Mouse (Mus musculus) limb, embryonic 14.5 days (tissue): ENCODE results near the gene Pdia4. TPM values are rescaled to one million over a fixed set of nuclear protein-coding genes. Genes with fewer than 3 reads are reported as not detected.
"Not testable (repeated sequence)": the region's sequence is repeated elsewhere in the genome, so short reads cannot be mapped to it uniquely, and the experiment has no call there.

Experiments
- ATAC-seq: fragments of 200-750 bp; cut with Nextera tagmentation; 2 replicates; pipeline ENCODE4 v1.8.0; 2017; ENCODE audit warnings: low read depth, moderate number of reproducible peaks, moderate TSS enrichment; ENCODE audit not compliant: low FRiP score
- DNase-seq: peaks from one replicate; pipeline ENCODE4 v3.0.0-alpha.2; 2015; ENCODE audit warnings: low spot score
- H3K27ac ChIP-seq: fragments of 300-500 bp; sonication (generic); replicated peaks from 2 replicates; pipeline ENCODE4 v1.5.1; 2014; ENCODE audit warnings: low read depth, mild to moderate bottlenecking, low read length, moderate library complexity, mixed read lengths
- H3K27me3 ChIP-seq: fragments of 300-500 bp; sonication (generic); 2 replicates; pipeline ENCODE4 v1.6.1; 2014; ENCODE audit warnings: low read length, mixed read lengths; ENCODE audit not compliant: control insufficient read depth, insufficient read depth
- H3K36me3 ChIP-seq: fragments of 300-500 bp; sonication (generic); 2 replicates; pipeline ENCODE4 v1.6.1; 2014; ENCODE audit warnings: mild to moderate bottlenecking, low read length, moderate library complexity, mixed read lengths; ENCODE audit not compliant: control insufficient read depth, insufficient read depth
- H3K4me1 ChIP-seq: fragments of 300-500 bp; sonication (generic); 2 replicates; pipeline ENCODE4 v1.6.1; 2014; ENCODE audit warnings: antibody characterized with exemption, low read length, mixed read lengths; ENCODE audit not compliant: control insufficient read depth, insufficient read depth
- H3K4me2 ChIP-seq: fragments of 300-500 bp; sonication (generic); replicated peaks from 2 replicates; pipeline ENCODE4 v1.6.1; 2014; ENCODE audit warnings: low read depth, mild to moderate bottlenecking, low read length, moderate library complexity; ENCODE audit not compliant: severe bottlenecking
- H3K4me3 ChIP-seq: fragments of 300-500 bp; sonication (generic); replicated peaks from 2 replicates; pipeline ENCODE4 v1.5.1; 2014; ENCODE audit warnings: low read length
- H3K9ac ChIP-seq: fragments of 300-500 bp; sonication (generic); 2 replicates; pipeline ENCODE4 v1.6.1; 2014; ENCODE audit warnings: mild to moderate bottlenecking, low read depth, low read length, moderate library complexity; ENCODE audit not compliant: severe bottlenecking
- H3K9me3 ChIP-seq: fragments of 300-500 bp; sonication (generic); 2 replicates; pipeline ENCODE4 v1.6.1; 2016; ENCODE audit warnings: low read length; ENCODE audit not compliant: control insufficient read depth
- POLR2A ChIP-seq: fragments of 200-500 bp; IDR thresholded peaks from 2 replicates; pipeline ENCODE4 v1.8.0; 2012; ENCODE audit warnings: inconsistent platforms, mild to moderate bottlenecking, moderate library complexity, borderline replicate concordance; ENCODE audit not compliant: insufficient read depth, insufficient read length; ENCODE audit errors: extremely low read depth
- WGBS: fragments of 180-500 bp; shearing (Covaris S2); extraction: QIAGEN DNeasy Blood & Tissue Kit; methylation state at CpG from one replicate; pipeline ENCODE4 v1.1.7; 2014; 5-methylcytosine and 5-hydroxymethylcytosine counted together
- polyA plus RNA-seq, 2 experiments: library from polyadenylated mRNA; depleted of rRNA in 1 of 2; stranded (reverse) in 1 of 2; unstranded in 1 of 2; fragments of >200 nt; fragmentation: Nextera tagmentation in 1 of 2; extraction: Ambion mirVana in 1 of 2; gene quantifications; 2 replicates each; pipeline versions ENCODE4 v1.2.1 to v1.2.3; 2012 to 2014

Gene Pdia4
- 111 and 139 TPM in 2 replicates for polyA plus RNA-seq (2012; rRNA removed)
- 243 and 256 TPM in 2 replicates for polyA plus RNA-seq (2014; fragmentation: Nextera tagmentation; extraction: Ambion mirVana)

GRCm38 (mm10) chr6:47813257-47813878, at the start of gene Pdia4:
Gene Pdia4 (minus strand): TSS chr6:47813430.
- ATAC-seq (peak; percentile 99), DNase-seq (peak; percentile 99)
- H3K9ac ChIP-seq, result peak within 1 kb of the TSS; percentile 93
- H3K9me3 ChIP-seq, result no peaks in the 10 kb centered on the region
- peak within 1 kb of the TSS; percentile 81 for H3K4me2 ChIP-seq
- H3K27ac ChIP-seq, result peak within 1 kb of the TSS; percentile 95
- H3K4me1 ChIP-seq, result peaks cover 29% of the 10 kb centered on the region
- H3K4me3 ChIP-seq, result peak within 1 kb of the TSS; percentile 86
- H3K36me3 ChIP-seq, result peaks cover 5% of the 10 kb centered on the region; the same call in 1 of the 2 replicates
- 0% methylated on average over 40 of the region's 44 CpGs for WGBS
- no peaks in the 10 kb centered on the region for H3K27me3 ChIP-seq
- TF ChIP-seq POLR2A, result peak; percentile 88; the same call in 1 of the 2 replicates

GRCm38 (mm10) chr6:47857729-47858128, 44.5 kb upstream of the Pdia4 start:
- not testable (repeated sequence) for ATAC-seq, H3K9me3 ChIP-seq

GRCm38 (mm10) chr6:47857241-47857640, 44.0 kb upstream of the Pdia4 start:
- Histone ChIP-seq H3K9me3 (no peaks in the 10 kb centered on the region), H3K4me1 (no peaks in the 10 kb centered on the region), H3K4me2 (no peak overlapping the region), H3K36me3 (peaks cover 31% of the 10 kb centered on the region), H3K27ac (no peak overlapping the region), H3K27me3 (no peaks in the 10 kb centered on the region), H3K9ac (no peak overlapping the region), H3K4me3 (no peak overlapping the region)
- no peak for TF ChIP-seq POLR2A
- no peak for DNase-seq
- WGBS, result 89% methylated on average over 6 of the region's 6 CpGs
- ATAC-seq, result no peak

More at GRCm38 (mm10) chr6:47857729-47858128, 44.5 kb upstream of the Pdia4 start:
- not testable (repeated sequence) for H3K4me3 ChIP-seq, H3K27ac ChIP-seq, H3K9ac ChIP-seq, DNase-seq, H3K27me3 ChIP-seq, H3K4me2 ChIP-seq, H3K4me1 ChIP-seq
- peaks cover 36% of the 10 kb centered on the region for H3K36me3 ChIP-seq
- 92% methylated on average over 3 of the region's 3 CpGs for WGBS

GRCm38 (mm10) chr6:47845779-47846178, 32.5 kb upstream of the Pdia4 start:
- Histone ChIP-seq H3K36me3 (peaks cover 8% of the 10 kb centered on the region), H3K4me1 (no peaks in the 10 kb centered on the region), H3K4me3 (no peak overlapping the region), H3K4me2 (no peak overlapping the region), H3K9ac (no peak overlapping the region), H3K9me3 (no peaks in the 10 kb centered on the region), H3K27ac (no peak overlapping the region), H3K27me3 (no peaks in the 10 kb centered on the region)
- no peak for ATAC-seq
- TF ChIP-seq POLR2A, result no peak
- no peak for DNase-seq

GRCm38 (mm10) chr6:47842337-47842736, 29.1 kb upstream of the Pdia4 start:
- WGBS, result 86% methylated on average over 1 of the region's 1 CpGs
- ATAC-seq (no peak), DNase-seq (no peak)
- H3K4me1 ChIP-seq, result no peaks in the 10 kb centered on the region
- no peak overlapping the region for H3K9ac ChIP-seq
- H3K4me2 ChIP-seq, result no peak overlapping the region
- TF ChIP-seq POLR2A, result no peak
- peaks cover 9% of the 10 kb centered on the region for H3K36me3 ChIP-seq
- no peaks in the 10 kb centered on the region for H3K27me3 ChIP-seq
- H3K27ac ChIP-seq, result no peak overlapping the region
- H3K9me3 ChIP-seq, result no peaks in the 10 kb centered on the region
- H3K4me3 ChIP-seq, result no peak overlapping the region
